Mouse (Mus musculus): ENCODE results near the gene Krtap4-1. TPM values are rescaled to one million over a fixed set of nuclear protein-coding genes. Genes with fewer than 3 reads are reported as not detected.
"Not testable (repeated sequence)": the region's sequence is repeated elsewhere in the genome, so short reads cannot be mapped to it uniquely, and the experiment has no call there.

Krtap4-1 gene
- polyA plus RNA-seq, 1 experiment from 2014 or later = not detected

DNA sequence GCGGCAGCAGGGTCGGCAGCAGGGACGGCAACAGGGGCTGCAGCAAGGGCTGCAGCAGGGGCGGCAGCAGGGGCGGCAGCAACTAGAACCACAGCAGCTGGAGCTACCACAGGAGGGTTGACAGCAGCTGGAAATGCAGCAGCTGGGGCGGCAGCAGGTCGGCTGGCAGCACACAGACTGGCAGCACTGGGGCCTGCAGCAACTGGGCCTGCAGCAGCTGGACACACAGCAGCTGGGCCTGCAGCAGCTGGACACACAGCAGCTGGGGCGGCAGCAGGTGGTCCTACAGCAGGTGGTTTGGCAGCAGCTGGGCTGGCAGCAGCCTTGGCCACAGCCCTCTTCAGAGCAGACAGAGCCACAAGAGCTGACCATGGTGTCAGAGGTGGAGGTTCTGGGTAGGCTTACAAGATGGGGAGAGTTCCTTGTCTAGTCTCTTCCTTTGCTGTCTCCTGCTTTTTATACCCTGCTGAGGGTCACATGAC lies 6.7 kb upstream of the Krtap4-1 start, which contains the start of gene Krtap4-2:
Gene Krtap4-2, minus strand, starts transcription at position 432 of the 482 bp plus-strand sequence.
- Histone ChIP-seq H3K27ac (no peak within 1 kb of the TSS), H3K4me1 (no peaks in the 10 kb centered on the region), H3K9ac (no peak within 1 kb of the TSS), H3K9me3 (no peaks in the 10 kb centered on the region), H3K4me2 (replicated peaks) (no peak within 1 kb of the TSS), H3K4me3 (no peak within 1 kb of the TSS), H3K27me3 (replicated peaks) (no peaks in the 10 kb centered on the region), H3K36me3 (no peaks in the 10 kb centered on the region)
- 32% methylated on average over 8 of the region's 8 CpGs for WGBS
- no peak for ATAC-seq (ENCODE audit: low FRiP score, low read depth)

- no peaks in the 10 kb centered on the region for H3K27me3 ChIP-seq (replicated peaks)
- no peak for ATAC-seq (ENCODE audit: low FRiP score, low read depth)
Observed at GRCm38 (mm10) chr11:99633293-99633692, 5.3 kb upstream of the Krtap4-1 start.

GRCm38 (mm10) chr11:99630890-99631289 lies 2.9 kb upstream of the Krtap4-1 start:
- WGBS = 86% methylated on average over 3 of the region's 3 CpGs
- no peaks in the 10 kb centered on the region for H3K9me3 ChIP-seq
- H3K4me3 ChIP-seq = no peak overlapping the region
- no peaks in the 10 kb centered on the region for H3K27me3 ChIP-seq (replicated peaks)
- H3K4me2 ChIP-seq (replicated peaks) = no peak overlapping the region
- H3K27ac ChIP-seq = no peak overlapping the region
- H3K9ac ChIP-seq = no peak overlapping the region
- no peaks in the 10 kb centered on the region for H3K36me3 ChIP-seq
- no peak for ATAC-seq (ENCODE audit: low FRiP score, low read depth)
- no peaks in the 10 kb centered on the region for H3K4me1 ChIP-seq

More at GRCm38 (mm10) chr11:99633293-99633692, 5.3 kb upstream of the Krtap4-1 start:
- H3K9me3 ChIP-seq = no peaks in the 10 kb centered on the region
- no peak overlapping the region for H3K4me3 ChIP-seq
- H3K4me1 ChIP-seq = no peaks in the 10 kb centered on the region
- WGBS = 81% methylated on average over 2 of the region's 2 CpGs
- H3K36me3 ChIP-seq = no peaks in the 10 kb centered on the region
- no peak overlapping the region for H3K4me2 ChIP-seq (replicated peaks)
- H3K9ac ChIP-seq = no peak overlapping the region
- H3K27ac ChIP-seq = no peak overlapping the region

DNA sequence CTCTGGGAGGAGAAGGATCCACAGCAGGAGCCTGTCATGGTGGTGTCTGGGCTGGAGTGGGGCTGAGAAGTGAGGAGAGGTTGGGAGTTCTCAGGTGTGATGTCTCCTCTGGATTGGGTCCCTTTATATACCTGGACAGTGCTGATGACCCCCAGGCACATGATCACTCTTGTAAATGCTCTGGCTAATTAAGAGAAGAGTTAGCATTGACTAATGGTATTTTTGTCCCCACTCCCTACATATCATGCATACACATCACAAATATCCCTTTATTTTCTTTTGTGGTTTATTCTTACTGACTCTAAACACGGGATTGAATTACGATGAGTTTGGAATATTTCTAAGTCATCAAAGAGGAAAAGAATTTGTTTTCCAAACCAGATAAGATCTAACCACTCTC lies 7.7 kb downstream of the Krtap4-1 start, which contains the start of gene Gm11562:
Gene Gm11562, minus strand, starts transcription at position 101 of the 400 bp plus-strand sequence.
- Histone ChIP-seq H3K27ac (no peak within 1 kb of the TSS), H3K4me1 (no peaks in the 10 kb centered on the region), H3K36me3 (no peaks in the 10 kb centered on the region), H3K9ac (no peak within 1 kb of the TSS), H3K27me3 (replicated peaks) (no peaks in the 10 kb centered on the region), H3K9me3 (no peaks in the 10 kb centered on the region), H3K4me2 (replicated peaks) (no peak within 1 kb of the TSS), H3K4me3 (no peak within 1 kb of the TSS)
- WGBS = 97% methylated on average over 2 of the region's 2 CpGs
- no peak for ATAC-seq (ENCODE audit: low FRiP score, low read depth)

- ATAC-seq (ENCODE audit: low FRiP score, low read depth) = no peak
- Histone ChIP-seq H3K4me1 (no peaks in the 10 kb centered on the region), H3K9ac (no peak within 1 kb of the TSS), H3K4me3 (no peak within 1 kb of the TSS), H3K4me2 (replicated peaks) (no peak within 1 kb of the TSS), H3K27me3 (replicated peaks) (no peaks in the 10 kb centered on the region), H3K27ac (no peak within 1 kb of the TSS), H3K36me3 (no peaks in the 10 kb centered on the region), H3K9me3 (no peaks in the 10 kb centered on the region)
- WGBS = 85% methylated on average over 3 of the region's 3 CpGs
Observed at GRCm38 (mm10) chr11:99614796-99615363, 13.2 kb downstream of the Krtap4-1 start, which contains the start of gene Krtap2-4. Krtap2-4 (minus strand) TSS chr11:99614846.

GRCm38 (mm10) chr11:99610089-99610488 lies 17.9 kb downstream of the Krtap4-1 start, which contains the start of gene Gm11937:
Gm11937 (minus strand) TSS chr11:99610189.
- not testable (repeated sequence) for H3K4me2 ChIP-seq (replicated peaks); H3K36me3 ChIP-seq; H3K4me3 ChIP-seq; H3K9me3 ChIP-seq; H3K27me3 ChIP-seq (replicated peaks); H3K27ac ChIP-seq; ATAC-seq (ENCODE audit: low FRiP score, low read depth); H3K9ac ChIP-seq; H3K4me1 ChIP-seq
- WGBS = 73% methylated on average over 1 of the region's 2 CpGs

GRCm38 (mm10) chr11:99609126-99609525 lies 18.9 kb downstream of the Krtap4-1 start:
- WGBS = 69% methylated on average over 1 of the region's 1 CpGs
- Histone ChIP-seq H3K36me3 (no peaks in the 10 kb centered on the region), H3K4me1 (no peaks in the 10 kb centered on the region), H3K27me3 (replicated peaks) (no peaks in the 10 kb centered on the region), H3K4me2 (replicated peaks) (no peak overlapping the region), H3K9me3 (no peaks in the 10 kb centered on the region), H3K9ac (no peak overlapping the region), H3K4me3 (no peak overlapping the region), H3K27ac (no peak overlapping the region)
- no peak for ATAC-seq (ENCODE audit: low FRiP score, low read depth)

DNA sequence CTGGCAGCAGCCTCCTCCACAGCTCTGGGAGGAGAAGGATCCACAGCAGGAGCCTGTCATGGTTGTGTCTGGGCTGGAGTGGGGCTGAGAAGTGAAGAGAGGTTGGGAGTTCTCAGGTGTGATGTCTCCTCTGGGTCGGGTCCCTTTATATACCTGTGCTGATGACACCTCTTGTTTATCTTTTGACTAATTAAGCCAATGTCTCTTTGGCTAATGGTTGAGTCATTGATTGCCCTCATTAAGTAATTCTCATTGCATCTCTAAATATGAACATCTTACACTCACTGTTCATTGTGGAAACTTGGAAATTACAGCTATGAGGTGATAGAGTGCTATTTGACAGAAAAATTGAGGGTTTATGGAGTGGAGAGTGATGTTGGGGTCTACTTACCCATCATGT lies 24.8 kb downstream of the Krtap4-1 start, which contains the start of gene Gm11938:
Gene Gm11938, minus strand, starts transcription at position 101 of the 400 bp plus-strand sequence.
- not testable (repeated sequence) for H3K36me3 ChIP-seq; H3K4me2 ChIP-seq (replicated peaks); H3K4me1 ChIP-seq; ATAC-seq (ENCODE audit: low FRiP score, low read depth); H3K27ac ChIP-seq; H3K27me3 ChIP-seq (replicated peaks); H3K9me3 ChIP-seq; H3K9ac ChIP-seq; H3K4me3 ChIP-seq
- 61% methylated on average over 1 of the region's 1 CpGs for WGBS

DNA sequence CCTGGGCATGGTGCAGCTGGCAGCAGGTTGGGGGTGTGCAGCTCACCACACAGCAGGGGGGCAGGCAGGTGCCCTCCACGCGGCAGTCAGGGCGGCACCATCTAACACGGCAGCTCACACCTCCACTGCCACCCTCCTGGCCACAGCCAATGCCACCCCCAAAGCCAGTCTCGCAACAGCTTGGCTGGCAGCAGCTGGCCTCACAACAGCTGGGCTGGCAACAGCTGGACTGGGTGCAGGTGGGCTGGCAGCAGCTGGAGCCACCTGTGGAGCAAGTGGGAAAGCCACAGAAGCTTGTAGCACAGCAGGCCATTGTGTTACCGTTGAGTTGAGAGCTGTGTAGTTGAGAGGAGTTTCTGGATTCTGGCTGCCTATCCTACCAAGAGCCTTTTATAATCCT lies 30.3 kb downstream of the Krtap4-1 start, which contains the start of gene Krtap9-3:
Gene Krtap9-3, minus strand, starts transcription at position 364 of the 400 bp plus-strand sequence.
- not testable (repeated sequence) for H3K4me2 ChIP-seq (replicated peaks); H3K9me3 ChIP-seq; H3K36me3 ChIP-seq; H3K4me3 ChIP-seq; H3K4me1 ChIP-seq; H3K27ac ChIP-seq; H3K9ac ChIP-seq; ATAC-seq (ENCODE audit: low FRiP score, low read depth); H3K27me3 ChIP-seq (replicated peaks)
- WGBS = 77% methylated on average over 6 of the region's 6 CpGs

DNA sequence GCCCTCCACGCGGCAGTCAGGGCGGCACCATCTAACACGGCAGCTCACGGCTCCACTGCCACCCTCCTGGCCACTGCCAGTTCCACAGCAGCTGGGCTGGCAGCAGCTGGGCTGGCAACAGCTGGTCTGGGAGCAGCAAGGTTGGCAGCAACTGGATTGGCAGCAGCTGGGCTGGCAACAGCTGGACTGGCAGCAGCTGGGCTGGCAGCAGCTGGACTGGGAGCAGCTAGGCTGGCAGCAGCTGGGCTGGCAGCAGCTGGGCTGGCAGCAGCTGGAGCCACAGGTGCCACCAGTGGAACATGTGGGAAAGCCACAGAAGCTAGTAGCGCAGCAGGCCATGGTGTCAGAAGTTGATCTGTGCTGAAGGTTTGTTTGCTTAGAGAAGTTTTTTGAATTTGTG lies 37.1 kb downstream of the Krtap4-1 start, which contains the start of gene Krtap1-3:
Gene Krtap1-3, minus strand, starts transcription at position 359 of the 400 bp plus-strand sequence.
- Histone ChIP-seq H3K36me3 (no peaks in the 10 kb centered on the region), H3K9ac (no peak within 1 kb of the TSS), H3K4me3 (no peak within 1 kb of the TSS), H3K27ac (no peak within 1 kb of the TSS), H3K4me1 (no peaks in the 10 kb centered on the region), H3K27me3 (replicated peaks) (no peaks in the 10 kb centered on the region), H3K9me3 (no peaks in the 10 kb centered on the region), H3K4me2 (replicated peaks) (no peak within 1 kb of the TSS)
- WGBS = 90% methylated on average over 6 of the region's 6 CpGs
- no peak for ATAC-seq (ENCODE audit: low FRiP score, low read depth)

GRCm38 (mm10) chr11:99585096-99585495 lies 42.9 kb downstream of the Krtap4-1 start:
- Histone ChIP-seq H3K4me1 (no peaks in the 10 kb centered on the region), H3K36me3 (no peaks in the 10 kb centered on the region), H3K27ac (no peak overlapping the region), H3K27me3 (replicated peaks) (no peaks in the 10 kb centered on the region), H3K9me3 (no peaks in the 10 kb centered on the region), H3K4me3 (no peak overlapping the region), H3K9ac (no peak overlapping the region), H3K4me2 (replicated peaks) (no peak overlapping the region)
- 92% methylated on average over 7 of the region's 7 CpGs for WGBS
- no peak for ATAC-seq (ENCODE audit: low FRiP score, low read depth)

GRCm38 (mm10) chr11:99583245-99583704 lies 44.8 kb downstream of the Krtap4-1 start, which contains the start of gene Krtap1-4:
Krtap1-4 (minus strand) TSS chr11:99583654.
- no peak for ATAC-seq (ENCODE audit: low FRiP score, low read depth)
- no peak within 1 kb of the TSS for H3K4me3 ChIP-seq

More at GRCm38 (mm10) chr11:99583245-99583704, 44.8 kb downstream of the Krtap4-1 start, which contains the start of gene Krtap1-4:
- no peaks in the 10 kb centered on the region for H3K36me3 ChIP-seq
- no peaks in the 10 kb centered on the region for H3K9me3 ChIP-seq
- WGBS = 69% methylated on average over 5 of the region's 5 CpGs
- H3K9ac ChIP-seq = no peak within 1 kb of the TSS
- no peaks in the 10 kb centered on the region for H3K4me1 ChIP-seq
- no peaks in the 10 kb centered on the region for H3K27me3 ChIP-seq (replicated peaks)
- no peak within 1 kb of the TSS for H3K4me2 ChIP-seq (replicated peaks)
- H3K27ac ChIP-seq = no peak within 1 kb of the TSS
